Comparison of ENCODE assay signal across 17 mouse cellular contexts in genomic region chr5:81465971-81466370, GRCm38 (mm10).
"Had no signal": no experiment of that assay in that cellular context is flagged by ENCODE, and none has a peak within 500 bp of the region (broad histone marks: within the 10 kb centered on the region; RNA-seq: fewer than 3 reads in every experiment).

No protein-coding gene starts in this region.

- H3K4me2 ChIP-seq: limb, embryonic 13.5 days; liver, embryonic 11.5 days; liver, embryonic 15.5 days; neural tube, embryonic 13.5 days had no signal

- ATAC-seq: lung, postnatal 0 days; midbrain, embryonic 16.5 days had no signal

- H3K9ac ChIP-seq: limb, embryonic 13.5 days; liver, embryonic 15.5 days; neural tube, embryonic 13.5 days had no signal

- H3K27ac ChIP-seq: kidney, postnatal 0 days; layer of hippocampus, adult 2 months; limb, embryonic 13.5 days; liver, embryonic 15.5 days; midbrain, embryonic 10.5 days; neural tube, embryonic 13.5 days had no signal

- H3K27me3 ChIP-seq: limb, embryonic 13.5 days; liver, embryonic 15.5 days; neural tube, embryonic 13.5 days had no signal

- H3K36me3 ChIP-seq: limb, embryonic 13.5 days; liver, embryonic 15.5 days; midbrain, embryonic 10.5 days; neural tube, embryonic 13.5 days had no signal

- H3K9me3 ChIP-seq: limb, embryonic 13.5 days; liver, embryonic 15.5 days; midbrain, embryonic 10.5 days; neural tube, embryonic 13.5 days had no signal

- H3K4me1 ChIP-seq: limb, embryonic 13.5 days; liver, embryonic 15.5 days; neural tube, embryonic 13.5 days had no signal

- DNase-seq: kidney, adult 11 months; kidney, adult 9 months; kidney, postnatal 4 days; lung, adult 2 months; lung, postnatal 4 days; retina, postnatal 1 day; thymus, postnatal 4 days had no signal

- H3K4me3 ChIP-seq: layer of hippocampus, adult 2 months; left cerebral cortex, adult 2 months; limb, embryonic 13.5 days; liver, embryonic 15.5 days; midbrain, embryonic 10.5 days; neural tube, embryonic 13.5 days had no signal
